Mouse (Mus musculus) left cerebral cortex, adult 8-10 months (tissue): ENCODE measurements around the gene Tmem174. TPM values are rescaled to one million over a fixed set of nuclear protein-coding genes. Genes with fewer than 3 reads are reported as not detected.

Experiments used
- total RNA-seq, 4 experiments: library from RNA; stranded (reverse); gene quantifications; 2 replicates each; pipeline ENCODE4 v1.2.4; 2022

The Tmem174 gene
- total RNA-seq, 4 experiments from 2014 or later, result 0.15 to 0.39 (median 0.21) TPM; not detected in 1

Other genes starting within 250 kb of the Tmem174 start
- gene Gm10320, start 145.4 kb downstream of the Tmem174 start, total RNA-seq, result not detected
- gene Tmem171, start 57.4 kb upstream of the Tmem174 start, total RNA-seq, result 1 to 10 TPM in 1 of 4 experiments, under 1 TPM in 3; 0.33 to 1.4 (median 0.61) TPM
- gene Fcho2, start 178.0 kb upstream of the Tmem174 start, total RNA-seq, result 10 to 100 TPM; 33.0 to 43.3 (median 36.7) TPM